Mouse (Mus musculus): ENCODE measurements around the gene Ccdc189. TPM values are rescaled to one million over a fixed set of nuclear protein-coding genes. Genes with fewer than 3 reads are reported as not detected.

The Ccdc189 gene
- 9.6 and 12.3 TPM in 2 replicates for polyA plus RNA-seq (2015; fragmentation: Nextera tagmentation; extraction: Ambion mirVana)

GRCm38 (mm10) chr7:127588011-127588871, at the start of gene Ccdc189, which contains the start of gene Rnf40:
Gene Ccdc189, minus strand, starts transcription at chr7:127588595.
Gene Rnf40, plus strand, starts transcription at chr7:127588767.

GRCm38 (mm10) chr7:127614891-127615843, 26.8 kb upstream of the Ccdc189 start, which contains the start of gene Zfp629:
Gene Zfp629, minus strand, starts transcription at chr7:127615797.

GRCm38 (mm10) chr7:127572895-127573471, 15.4 kb downstream of the Ccdc189 start, which contains the start of gene Phkg2:
Gene Phkg2, plus strand, starts transcription at chr7:127573340.

GRCm38 (mm10) chr7:127561340-127561858, 27.0 kb downstream of the Ccdc189 start, which contains the start of gene Tmem265:
Gene Tmem265, plus strand, starts transcription at chr7:127561390.

Other genes starting within 250 kb of the Ccdc189 start
- 12.9 and 13.5 TPM in 2 replicates for gene Zfp768, start 243.0 kb downstream of the Ccdc189 start, polyA plus RNA-seq (2015; fragmentation: Nextera tagmentation; extraction: Ambion mirVana)
- 5.5 and 6.6 TPM in 2 replicates for gene Zfp747, start 212.5 kb downstream of the Ccdc189 start, polyA plus RNA-seq (2015; fragmentation: Nextera tagmentation; extraction: Ambion mirVana)
- 2.9 and 3.1 TPM in 2 replicates for gene 9130019O22Rik, start 201.4 kb downstream of the Ccdc189 start, polyA plus RNA-seq (2015; fragmentation: Nextera tagmentation; extraction: Ambion mirVana)
- gene E430018J23Rik, start 195.0 kb downstream of the Ccdc189 start, polyA plus RNA-seq (2015; fragmentation: Nextera tagmentation; extraction: Ambion mirVana): 2.8 and 3.1 TPM in 2 replicates
- gene Zfp764, start 181.8 kb downstream of the Ccdc189 start, polyA plus RNA-seq (2015; fragmentation: Nextera tagmentation; extraction: Ambion mirVana): 3.2 and 3.8 TPM in 2 replicates
- 31.8 and 32.0 TPM in 2 replicates for gene Zfp688, start 166.5 kb downstream of the Ccdc189 start, polyA plus RNA-seq (2015; fragmentation: Nextera tagmentation; extraction: Ambion mirVana)
- 8.2 and 11.7 TPM in 2 replicates for gene Zfp689, start 139.4 kb downstream of the Ccdc189 start, polyA plus RNA-seq (2015; fragmentation: Nextera tagmentation; extraction: Ambion mirVana)
- gene Prr14, start 129.0 kb downstream of the Ccdc189 start, polyA plus RNA-seq (2015; fragmentation: Nextera tagmentation; extraction: Ambion mirVana): 26.2 and 33.0 TPM in 2 replicates
- gene Fbrs, start 109.4 kb downstream of the Ccdc189 start, polyA plus RNA-seq (2015; fragmentation: Nextera tagmentation; extraction: Ambion mirVana): 11.1 and 12.2 TPM in 2 replicates
- 33.7 and 40.4 TPM in 2 replicates for gene Srcap, start 76.6 kb downstream of the Ccdc189 start, polyA plus RNA-seq (2015; fragmentation: Nextera tagmentation; extraction: Ambion mirVana)
- 9.9 and 12.0 TPM in 2 replicates for gene Gm42715, start 69.0 kb downstream of the Ccdc189 start, polyA plus RNA-seq (2015; fragmentation: Nextera tagmentation; extraction: Ambion mirVana)
- 4.3 and 4.5 TPM in 2 replicates for gene Tmem265, start 27.2 kb downstream of the Ccdc189 start, polyA plus RNA-seq (2015; fragmentation: Nextera tagmentation; extraction: Ambion mirVana)
- gene Phkg2, start 15.3 kb downstream of the Ccdc189 start, polyA plus RNA-seq (2015; fragmentation: Nextera tagmentation; extraction: Ambion mirVana): 52.7 and 66.9 TPM in 2 replicates
- 26.0 and 28.3 TPM in 2 replicates for gene Rnf40, start 172 bp upstream of the Ccdc189 start, polyA plus RNA-seq (2015; fragmentation: Nextera tagmentation; extraction: Ambion mirVana)
- 11.1 and 11.4 TPM in 2 replicates for gene Zfp629, start 27.2 kb upstream of the Ccdc189 start, polyA plus RNA-seq (2015; fragmentation: Nextera tagmentation; extraction: Ambion mirVana)
- gene Bcl7c, start 120.3 kb upstream of the Ccdc189 start, polyA plus RNA-seq (2015; fragmentation: Nextera tagmentation; extraction: Ambion mirVana): 59.4 and 60.7 TPM in 2 replicates
- gene Ctf1, start 124.1 kb upstream of the Ccdc189 start, polyA plus RNA-seq (2015; fragmentation: Nextera tagmentation; extraction: Ambion mirVana): 5.3 and 5.8 TPM in 2 replicates
- 0.08 TPM in 1 of 2 replicates, not detected in the other for gene Ctf2, start 143.6 kb upstream of the Ccdc189 start, polyA plus RNA-seq (2015; fragmentation: Nextera tagmentation; extraction: Ambion mirVana)
- 7.4 and 8.8 TPM in 2 replicates for gene Fbxl19, start 155.9 kb upstream of the Ccdc189 start, polyA plus RNA-seq (2015; fragmentation: Nextera tagmentation; extraction: Ambion mirVana)
- gene Orai3, start 181.2 kb upstream of the Ccdc189 start, polyA plus RNA-seq (2015; fragmentation: Nextera tagmentation; extraction: Ambion mirVana): 13.2 and 13.7 TPM in 2 replicates
- gene Setd1a, start 188.1 kb upstream of the Ccdc189 start, polyA plus RNA-seq (2015; fragmentation: Nextera tagmentation; extraction: Ambion mirVana): 17.7 and 18.5 TPM in 2 replicates
- gene Gm49388, start 197.0 kb upstream of the Ccdc189 start, polyA plus RNA-seq (2015; fragmentation: Nextera tagmentation; extraction: Ambion mirVana): not detected in 2 replicates
- 12.2 and 12.5 TPM in 2 replicates for gene Hsd3b7, start 212.0 kb upstream of the Ccdc189 start, polyA plus RNA-seq (2015; fragmentation: Nextera tagmentation; extraction: Ambion mirVana)
- 28.1 and 32.5 TPM in 2 replicates for gene Stx4a, start 235.7 kb upstream of the Ccdc189 start, polyA plus RNA-seq (2015; fragmentation: Nextera tagmentation; extraction: Ambion mirVana)
- 78.8 and 97.1 TPM in 2 replicates for gene Stx1b, start 236.0 kb upstream of the Ccdc189 start, polyA plus RNA-seq (2015; fragmentation: Nextera tagmentation; extraction: Ambion mirVana)

Data from neural tube, postnatal 0 days (tissue).